Mouse (Mus musculus) megakaryocyte, adult 5-6 weeks (primary cell): ENCODE measurements around the gene Krtap6-1. TPM values are rescaled to one million over a fixed set of nuclear protein-coding genes. Genes with fewer than 3 reads are reported as not detected.
"Not testable (repeated sequence)": the region's sequence is repeated elsewhere in the genome, so short reads cannot be mapped to it uniquely, and the experiment has no call there.

Source experiments
- ATAC-seq: 2 replicates; pipeline ENCODE4 v1.8.0; 2016; ENCODE audit warnings: mild to moderate bottlenecking, inconsistent platforms; ENCODE audit not compliant: poor library complexity, severe bottlenecking
- total RNA-seq, 2 experiments: library from RNA; stranded (forward) in 1 of 2; stranded (reverse) in 1 of 2; fragments of 153-499, 151-499 nt in 1 of 2; fragments of 221-1000, 200-1000 nt in 1 of 2; gene quantifications; 2 replicates each; pipeline versions ENCODE4 v1.2.3 to v1.2.4; 2015 to 2017

The Krtap6-1 gene
- total RNA-seq (2015) = not detected in 2 replicates
- not detected in 2 replicates for total RNA-seq (2017)

DNA sequence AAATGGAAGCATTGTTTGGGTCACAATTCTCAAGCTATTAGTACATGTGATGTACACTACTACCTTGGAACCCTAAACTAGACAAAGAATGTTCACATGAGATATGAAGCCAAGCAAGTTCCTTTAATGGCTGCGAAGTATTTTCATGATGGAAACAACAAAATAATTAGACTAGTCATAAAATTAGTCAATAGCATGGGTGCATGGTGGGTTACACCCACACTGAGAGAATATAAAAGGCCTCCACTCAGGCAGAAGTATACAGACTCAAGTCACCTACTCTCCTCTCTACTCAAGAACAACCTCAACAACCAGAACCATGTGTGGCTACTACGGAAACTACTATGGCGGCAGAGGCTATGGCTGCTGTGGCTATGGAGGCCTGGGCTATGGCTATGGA is at the start of gene Krtap6-1:
Krtap6-1 (plus strand) TSS at position 301 of the 400 bp plus-strand sequence.
- not testable (repeated sequence) for ATAC-seq

DNA sequence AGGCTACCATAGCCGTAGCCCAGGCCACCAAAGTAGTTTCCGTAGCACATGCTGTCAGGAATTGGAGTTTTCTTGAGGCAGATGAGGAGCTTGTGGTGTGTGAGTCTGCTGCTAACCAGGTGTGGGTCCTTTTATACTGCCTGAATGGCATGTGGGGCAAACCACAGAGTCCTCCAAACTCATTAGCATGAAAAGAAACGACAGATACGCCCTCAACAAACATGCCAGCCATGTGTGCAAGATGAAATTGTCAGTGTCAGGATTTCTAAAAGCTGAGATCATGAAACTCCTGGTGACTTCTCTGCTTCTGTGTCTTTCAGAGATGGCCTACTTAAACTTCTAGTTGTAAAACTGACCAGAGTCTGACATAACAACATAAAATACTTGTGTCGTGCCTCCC is 20.8 kb upstream of the Krtap6-1 start, which contains the start of gene Krtap22-2:
Krtap22-2 (minus strand) TSS at position 101 of the 400 bp plus-strand sequence.
- no peak for ATAC-seq

DNA sequence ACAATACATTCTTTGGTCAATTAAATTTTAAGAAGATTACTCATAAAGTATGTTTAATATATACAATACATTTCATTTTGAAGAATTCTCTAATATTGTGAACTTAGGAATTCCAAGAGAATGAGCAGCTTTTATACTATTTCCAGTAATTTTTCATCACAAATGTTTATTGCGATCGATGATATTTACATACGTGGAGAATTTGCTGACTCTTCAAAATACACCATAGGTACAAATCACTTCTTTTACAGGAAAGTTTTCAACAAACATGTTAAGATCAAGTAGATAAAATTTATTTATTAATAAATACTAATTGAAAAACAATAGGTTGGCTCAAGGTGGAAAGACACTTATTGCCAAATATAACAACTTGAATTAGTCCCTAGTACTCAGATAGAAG is 17.5 kb upstream of the Krtap6-1 start:
- ATAC-seq = no peak

DNA sequence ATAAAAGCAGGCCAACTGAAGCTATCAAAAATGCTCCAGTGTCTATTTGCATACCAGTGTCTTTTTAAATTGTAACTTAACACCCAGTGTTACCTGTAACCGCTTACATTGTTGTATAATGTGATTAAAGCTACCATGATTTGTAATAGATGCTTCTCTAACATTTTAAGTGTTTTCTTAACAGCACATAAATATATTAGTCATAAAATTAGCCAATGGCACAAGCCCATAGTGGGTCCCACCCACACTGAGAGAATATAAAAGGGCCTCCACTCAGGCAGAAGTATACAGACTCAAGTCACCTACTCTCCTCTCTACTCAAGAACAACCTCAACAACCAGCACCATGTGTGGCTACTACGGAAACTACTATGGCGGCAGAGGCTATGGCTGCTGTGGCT is 16.5 kb upstream of the Krtap6-1 start, which contains the start of gene Gm10229:
Gm10229 (plus strand) TSS at position 301 of the 400 bp plus-strand sequence.
- not testable (repeated sequence) for ATAC-seq

DNA sequence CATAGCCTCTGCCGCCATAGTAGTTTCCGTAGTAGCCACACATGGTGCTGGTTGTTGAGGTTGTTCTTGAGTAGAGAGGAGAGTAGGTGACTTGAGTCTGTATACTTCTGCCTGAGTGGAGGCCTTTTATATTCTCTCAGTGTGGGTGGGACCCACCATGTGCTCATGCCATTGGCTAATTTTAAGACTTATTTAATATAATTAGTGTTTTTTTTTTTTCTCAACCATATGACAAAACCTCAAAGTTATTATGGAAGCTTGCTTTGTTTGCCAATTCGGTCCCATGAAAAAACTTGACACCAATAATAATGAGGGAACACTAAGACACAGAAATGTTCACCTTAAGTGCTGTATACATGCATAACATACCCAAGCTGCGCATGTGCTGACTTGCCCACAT is 9.9 kb downstream of the Krtap6-1 start, which contains the start of gene Gm10228:
Gm10228 (minus strand) TSS at position 101 of the 400 bp plus-strand sequence.
- ATAC-seq = not testable (repeated sequence)

DNA sequence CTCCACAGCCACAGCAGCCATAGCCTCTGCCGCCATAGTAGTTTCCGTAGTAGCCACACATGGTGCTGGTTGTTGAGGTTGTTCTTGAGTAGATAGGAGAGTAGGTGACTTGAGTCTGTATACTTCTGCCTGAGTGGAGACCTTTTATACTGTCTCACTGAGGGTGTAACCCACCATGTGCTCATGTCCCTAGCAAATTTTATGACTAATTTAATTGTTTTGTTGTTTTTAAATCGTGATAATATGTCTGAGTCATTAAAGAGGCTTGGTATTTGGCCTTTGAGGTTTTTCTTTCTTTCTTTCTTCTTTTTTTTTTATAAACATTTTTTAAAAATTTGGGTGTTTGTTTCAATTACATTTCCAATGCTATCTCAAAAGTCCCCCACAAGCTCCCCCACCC is 16.3 kb downstream of the Krtap6-1 start, which contains the start of gene Krtap6-5:
Krtap6-5 (minus strand) TSS at position 101 of the 400 bp plus-strand sequence.
- ATAC-seq = no peak

DNA sequence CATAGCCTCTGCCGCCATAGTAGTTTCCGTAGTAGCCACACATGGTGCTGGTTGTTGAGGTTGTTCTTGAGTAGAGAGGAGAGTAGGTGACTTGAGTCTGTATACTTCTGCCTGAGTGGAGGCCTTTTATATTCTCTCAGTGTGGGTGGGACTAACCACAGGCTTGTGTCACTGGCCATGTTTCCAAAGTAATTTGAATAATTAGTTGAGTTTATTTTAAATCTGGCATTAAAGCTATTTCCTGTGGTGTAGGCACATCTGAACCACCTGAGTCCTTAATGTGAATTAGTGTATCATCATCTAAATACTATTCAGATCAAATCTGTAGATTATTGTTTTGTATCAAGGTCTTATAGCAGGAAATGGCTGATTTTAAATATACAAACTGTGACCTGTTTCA is 32.4 kb downstream of the Krtap6-1 start, which contains the start of gene 1110025L11Rik:
1110025L11Rik (minus strand) TSS at position 101 of the 400 bp plus-strand sequence.
- ATAC-seq = not testable (repeated sequence)

DNA sequence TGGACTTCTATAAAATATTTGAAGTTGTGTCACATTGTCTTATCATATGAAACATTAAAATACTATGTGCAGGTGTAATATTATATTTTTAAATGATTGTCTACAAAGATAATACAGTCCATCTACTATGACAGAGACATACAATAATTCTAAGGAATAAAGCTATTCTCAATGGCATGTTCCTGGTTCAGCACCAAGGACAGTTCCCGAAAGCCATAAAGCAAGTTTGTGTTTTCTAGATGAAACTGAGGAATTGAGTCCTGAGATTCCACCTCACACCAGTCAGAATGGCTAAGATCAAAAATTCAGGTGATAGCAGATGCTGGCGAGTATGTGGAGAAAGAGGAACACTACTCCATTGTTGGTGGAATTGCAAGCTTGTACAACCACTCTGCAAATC is 39.5 kb downstream of the Krtap6-1 start:
- not testable (repeated sequence) for ATAC-seq

Other genes with a start within 250 kb of the Krtap6-1 start
- gene Gm20741, start 219.5 kb upstream of the Krtap6-1 start, total RNA-seq (2015) = not detected in 2 replicates
- gene Gm20741, start 219.5 kb upstream of the Krtap6-1 start, total RNA-seq (2017) = not detected in 2 replicates
- not detected in 2 replicates for gene Krtap15, start 211.5 kb upstream of the Krtap6-1 start, total RNA-seq (2015)
- not detected in 2 replicates for gene Krtap15, start 211.5 kb upstream of the Krtap6-1 start, total RNA-seq (2017)
- gene Krtap14, start 205.6 kb upstream of the Krtap6-1 start, total RNA-seq (2015) = not detected in 2 replicates
- gene Krtap14, start 205.6 kb upstream of the Krtap6-1 start, total RNA-seq (2017) = not detected in 2 replicates
- not detected in 2 replicates for gene Krtap19-1, start 162.3 kb upstream of the Krtap6-1 start, total RNA-seq (2015)
- gene Krtap19-1, start 162.3 kb upstream of the Krtap6-1 start, total RNA-seq (2017) = not detected in 2 replicates
- not detected in 2 replicates for gene Krtap19-2, start 157.4 kb upstream of the Krtap6-1 start, total RNA-seq (2015)
- gene Krtap19-2, start 157.4 kb upstream of the Krtap6-1 start, total RNA-seq (2017) = not detected in 2 replicates
- not detected in 2 replicates for gene Krtap19-3, start 153.7 kb upstream of the Krtap6-1 start, total RNA-seq (2015)
- gene Krtap19-3, start 153.7 kb upstream of the Krtap6-1 start, total RNA-seq (2017) = not detected in 2 replicates
- gene Krtap19-4, start 146.6 kb upstream of the Krtap6-1 start, total RNA-seq (2015) = not detected in 2 replicates
- gene Krtap19-4, start 146.6 kb upstream of the Krtap6-1 start, total RNA-seq (2017) = not detected in 2 replicates
- gene Krtap19-5, start 135.2 kb upstream of the Krtap6-1 start, total RNA-seq (2015) = not detected in 2 replicates
- not detected in 2 replicates for gene Krtap19-5, start 135.2 kb upstream of the Krtap6-1 start, total RNA-seq (2017)
- gene Krtap19-9b, start 99.4 kb upstream of the Krtap6-1 start, total RNA-seq (2015) = not detected in 2 replicates
- not detected in 2 replicates for gene Krtap19-9b, start 99.4 kb upstream of the Krtap6-1 start, total RNA-seq (2017)
- gene Krtap16-3, start 68.8 kb upstream of the Krtap6-1 start, total RNA-seq (2015) = not detected in 2 replicates
- not detected in 2 replicates for gene Krtap16-3, start 68.8 kb upstream of the Krtap6-1 start, total RNA-seq (2017)
- gene Krtap22-2, start 20.9 kb upstream of the Krtap6-1 start, total RNA-seq (2015) = not detected in 2 replicates
- not detected in 2 replicates for gene Krtap22-2, start 20.9 kb upstream of the Krtap6-1 start, total RNA-seq (2017)
- gene Gm10229, start 16.4 kb upstream of the Krtap6-1 start, total RNA-seq (2015) = not detected in 2 replicates
- gene Gm10229, start 16.4 kb upstream of the Krtap6-1 start, total RNA-seq (2017) = not detected in 2 replicates
- not detected in 2 replicates for gene Gm10228, start 9.8 kb downstream of the Krtap6-1 start, total RNA-seq (2015)
- not detected in 2 replicates for gene Gm10228, start 9.8 kb downstream of the Krtap6-1 start, total RNA-seq (2017)
- gene Krtap6-5, start 16.2 kb downstream of the Krtap6-1 start, total RNA-seq (2015) = not detected in 2 replicates
- not detected in 2 replicates for gene Krtap6-5, start 16.2 kb downstream of the Krtap6-1 start, total RNA-seq (2017)
- not detected in 2 replicates for gene 1110025L11Rik, start 32.3 kb downstream of the Krtap6-1 start, total RNA-seq (2015)
- not detected in 2 replicates for gene 1110025L11Rik, start 32.3 kb downstream of the Krtap6-1 start, total RNA-seq (2017)
- gene Krtap6-3, start 52.3 kb downstream of the Krtap6-1 start, total RNA-seq (2015) = not detected in 2 replicates
- gene Krtap6-3, start 52.3 kb downstream of the Krtap6-1 start, total RNA-seq (2017) = not detected in 2 replicates
- not detected in 2 replicates for gene Gm6358, start 109.2 kb downstream of the Krtap6-1 start, total RNA-seq (2015)
- not detected in 2 replicates for gene Gm6358, start 109.2 kb downstream of the Krtap6-1 start, total RNA-seq (2017)
- not detected in 2 replicates for gene Gm10061, start 119.4 kb downstream of the Krtap6-1 start, total RNA-seq (2015)
- gene Gm10061, start 119.4 kb downstream of the Krtap6-1 start, total RNA-seq (2017) = not detected in 2 replicates
- gene Gm9789, start 126.3 kb downstream of the Krtap6-1 start, total RNA-seq (2015) = not detected in 2 replicates
- gene Gm9789, start 126.3 kb downstream of the Krtap6-1 start, total RNA-seq (2017) = not detected in 2 replicates
- not detected in 2 replicates for gene Gm7735, start 137.8 kb downstream of the Krtap6-1 start, total RNA-seq (2015)
- gene Gm7735, start 137.8 kb downstream of the Krtap6-1 start, total RNA-seq (2017) = not detected in 2 replicates
- gene 1110057P08Rik, start 143.0 kb downstream of the Krtap6-1 start, total RNA-seq (2015) = not detected in 2 replicates
- gene 1110057P08Rik, start 143.0 kb downstream of the Krtap6-1 start, total RNA-seq (2017) = not detected in 2 replicates
- gene Krtap20-2, start 174.2 kb downstream of the Krtap6-1 start, total RNA-seq (2015) = not detected in 2 replicates
- not detected in 2 replicates for gene Krtap20-2, start 174.2 kb downstream of the Krtap6-1 start, total RNA-seq (2017)